Mouse (Mus musculus): ENCODE measurements around the gene Mlxipl. TPM values are rescaled to one million over a fixed set of nuclear protein-coding genes. Genes with fewer than 3 reads are reported as not detected.

The Mlxipl gene
- polyA plus RNA-seq, 1 experiment from 2014 or later, result not detected

DNA sequence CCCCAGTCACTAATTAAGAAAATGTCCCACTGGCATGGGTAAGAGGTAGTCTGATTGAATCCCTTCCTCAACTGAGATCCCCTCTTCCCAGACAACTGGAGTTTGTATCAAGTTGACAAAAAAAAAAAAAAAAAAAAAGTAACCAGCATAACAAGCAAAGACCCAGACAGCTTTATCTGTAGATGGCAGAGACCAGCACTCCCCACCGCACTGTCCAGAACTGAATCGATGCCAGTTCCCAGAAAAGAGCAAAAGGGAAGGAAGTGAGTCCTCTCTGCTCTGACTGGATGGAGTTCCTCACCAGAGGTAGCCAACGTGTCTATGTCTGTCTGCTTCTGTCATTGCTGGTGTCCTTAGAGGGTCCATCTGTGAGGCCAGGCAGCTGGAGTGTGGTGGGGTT, 55.8 kb downstream of the Mlxipl start:
- Histone ChIP-seq H3K4me3 (ENCODE audit: inconsistent target) (no peak overlapping the region), H3K36me3 (ENCODE audit: inconsistent target) (no peaks in the 10 kb centered on the region), H3K27ac (no peak overlapping the region), H3K79me2 (ENCODE audit: inconsistent target) (peaks cover 8% of the 10 kb centered on the region; the same call in 1 of the 2 replicates)
- WGBS (ENCODE audit: missing documents), result 15% methylated on average over 3 of the region's 3 CpGs

DNA sequence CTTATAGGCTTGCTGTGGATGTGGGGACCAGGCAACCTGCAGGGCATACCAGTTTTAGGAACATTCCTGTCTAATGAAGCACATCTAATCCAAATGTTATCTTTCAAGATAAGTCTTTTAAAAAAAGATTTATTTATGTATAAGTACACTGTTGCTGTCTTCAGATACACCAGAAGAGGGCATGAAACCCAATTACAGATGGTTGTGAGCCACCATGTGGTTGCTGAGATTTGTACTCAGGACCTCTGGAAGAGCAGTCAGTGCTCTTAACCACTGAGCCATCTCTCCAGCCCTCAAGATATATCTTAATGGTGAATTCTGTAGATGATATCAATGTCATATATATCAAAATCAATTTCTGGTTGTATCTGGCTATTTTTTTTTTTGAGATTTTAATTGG, 56.3 kb downstream of the Mlxipl start:
- Histone ChIP-seq H3K79me2 (ENCODE audit: inconsistent target) (peaks cover 12% of the 10 kb centered on the region; the same call in 1 of the 2 replicates), H3K36me3 (ENCODE audit: inconsistent target) (no peaks in the 10 kb centered on the region), H3K27ac (no peak overlapping the region), H3K4me3 (ENCODE audit: inconsistent target) (no peak overlapping the region)

GRCm38 (mm10) chr5:135148715-135149052, 59.0 kb downstream of the Mlxipl start:
- Histone ChIP-seq H3K4me3 (ENCODE audit: inconsistent target) (peak overlapping the region; percentile 59), H3K27ac (peak overlapping the region; percentile 83), H3K36me3 (ENCODE audit: inconsistent target) (no peaks in the 10 kb centered on the region), H3K79me2 (ENCODE audit: inconsistent target) (peaks cover 15% of the 10 kb centered on the region; the same call in 1 of the 2 replicates)
- WGBS (ENCODE audit: missing documents), result under 1% methylated on average over 13 of the region's 13 CpGs

DNA sequence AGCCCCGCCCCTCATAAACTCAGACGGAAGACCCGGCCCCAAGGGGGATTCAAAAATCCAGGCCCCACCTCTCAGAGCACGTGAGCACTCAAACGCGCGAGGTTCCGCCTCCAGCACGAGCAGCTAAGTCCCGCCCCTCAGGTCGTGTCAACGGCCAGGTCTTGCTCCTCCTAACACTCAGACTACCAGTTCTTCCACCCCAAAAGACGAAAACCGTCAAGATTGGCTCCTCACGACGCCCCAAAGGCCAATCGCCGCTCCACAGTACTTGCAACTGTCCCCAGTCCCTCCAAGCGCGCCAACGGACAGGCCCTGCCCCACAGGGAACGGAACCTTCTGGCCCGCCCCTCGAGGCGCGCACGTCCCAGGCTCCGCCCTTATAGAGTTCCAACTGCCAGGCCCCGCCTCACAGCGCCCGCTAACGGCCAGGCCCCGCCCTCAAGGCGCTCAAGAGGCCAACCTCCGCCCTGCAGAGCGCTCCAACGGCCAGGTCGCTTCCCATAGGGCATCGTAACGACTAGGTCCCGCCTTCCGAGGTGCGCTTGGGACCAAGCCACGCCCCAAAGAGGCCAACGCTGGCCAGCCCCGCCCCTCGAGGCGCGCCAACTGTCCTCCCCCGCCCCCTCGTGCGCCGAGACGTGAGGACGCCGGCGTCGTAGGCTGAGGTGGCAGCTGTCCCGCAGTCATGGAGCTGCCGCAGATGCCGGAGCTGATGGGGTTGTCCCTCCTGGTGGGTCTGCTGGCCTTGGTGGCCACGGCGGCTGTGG, 59.5 kb downstream of the Mlxipl start, which contains the start of gene Tbl2:
Gene Tbl2, plus strand, starts transcription at position 605 of the 767 bp plus-strand sequence.
- Histone ChIP-seq H3K27ac (peak within 1 kb of the TSS; percentile 83), H3K36me3 (ENCODE audit: inconsistent target) (no peaks in the 10 kb centered on the region), H3K4me3 (ENCODE audit: inconsistent target) (peak within 1 kb of the TSS; percentile 87), H3K79me2 (ENCODE audit: inconsistent target) (peaks cover 15% of the 10 kb centered on the region; the same call in 1 of the 2 replicates)
- under 1% methylated on average over 50 of the region's 63 CpGs for WGBS (ENCODE audit: missing documents)

DNA sequence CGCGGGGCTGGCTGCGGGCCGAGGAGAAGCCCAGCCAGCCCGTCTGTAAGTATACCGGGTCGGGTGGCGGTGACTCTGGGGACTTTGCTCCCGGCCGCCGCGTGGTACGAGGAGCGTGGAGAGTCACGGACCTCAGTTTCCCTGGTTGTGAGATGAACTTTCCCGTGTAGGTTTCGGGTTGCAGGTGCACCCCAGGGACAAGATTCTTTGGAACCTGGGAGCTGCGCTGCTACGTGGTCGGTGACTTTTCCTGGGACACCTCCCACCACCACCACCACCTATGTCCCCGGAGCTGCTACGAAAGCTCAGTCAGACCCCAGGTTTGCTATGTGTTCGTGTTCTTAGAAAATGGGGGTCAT, 60.1 kb downstream of the Mlxipl start:
- H3K36me3 ChIP-seq (ENCODE audit: inconsistent target), result 0 out of 2 replicates have a peak, but pooled peaks cover under 1% of the 10 kb centered on the region
- H3K4me3 ChIP-seq (ENCODE audit: inconsistent target), result peak overlapping the region; percentile 87
- H3K27ac ChIP-seq, result peak overlapping the region; percentile 27; the same call in 1 of the 2 replicates
- H3K79me2 ChIP-seq (ENCODE audit: inconsistent target), result peaks cover 15% of the 10 kb centered on the region; the same call in 1 of the 2 replicates
- under 1% methylated on average over 23 of the region's 23 CpGs for WGBS (ENCODE audit: missing documents)

GRCm38 (mm10) chr5:135156496-135156895, 66.8 kb downstream of the Mlxipl start:
- Histone ChIP-seq H3K79me2 (ENCODE audit: inconsistent target) (no peaks in the 10 kb centered on the region), H3K36me3 (ENCODE audit: inconsistent target) (peaks cover 12% of the 10 kb centered on the region; the same call in 1 of the 2 replicates), H3K4me3 (ENCODE audit: inconsistent target) (no peak overlapping the region), H3K27ac (no peak overlapping the region)
- 95% methylated on average over 4 of the region's 4 CpGs for WGBS (ENCODE audit: missing documents)

DNA sequence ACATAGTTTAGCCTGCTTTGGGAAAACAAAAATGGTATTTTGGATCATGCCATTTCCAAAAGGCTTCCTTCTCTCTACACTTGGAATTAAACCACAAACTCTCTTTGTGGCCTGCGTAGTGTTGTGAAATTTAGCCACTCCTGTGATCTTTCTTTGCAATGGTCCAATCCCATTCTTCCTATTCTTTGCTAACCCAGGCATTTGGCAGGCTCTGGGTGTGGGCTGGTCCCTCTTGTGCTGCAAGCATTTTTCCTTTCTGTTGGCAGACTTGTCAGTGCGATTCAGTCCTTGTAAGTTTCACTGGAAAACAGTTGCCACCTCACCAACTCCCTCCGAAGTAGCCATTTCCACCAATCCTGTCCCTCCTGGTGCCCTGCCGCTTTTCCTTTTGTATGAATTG, 71.5 kb downstream of the Mlxipl start:
- Histone ChIP-seq H3K36me3 (ENCODE audit: inconsistent target) (peaks cover 6% of the 10 kb centered on the region; the same call in 1 of the 2 replicates), H3K4me3 (ENCODE audit: inconsistent target) (no peak overlapping the region), H3K27ac (no peak overlapping the region), H3K79me2 (ENCODE audit: inconsistent target) (no peaks in the 10 kb centered on the region)
- WGBS (ENCODE audit: missing documents), result 71% methylated on average over 4 of the region's 4 CpGs

DNA sequence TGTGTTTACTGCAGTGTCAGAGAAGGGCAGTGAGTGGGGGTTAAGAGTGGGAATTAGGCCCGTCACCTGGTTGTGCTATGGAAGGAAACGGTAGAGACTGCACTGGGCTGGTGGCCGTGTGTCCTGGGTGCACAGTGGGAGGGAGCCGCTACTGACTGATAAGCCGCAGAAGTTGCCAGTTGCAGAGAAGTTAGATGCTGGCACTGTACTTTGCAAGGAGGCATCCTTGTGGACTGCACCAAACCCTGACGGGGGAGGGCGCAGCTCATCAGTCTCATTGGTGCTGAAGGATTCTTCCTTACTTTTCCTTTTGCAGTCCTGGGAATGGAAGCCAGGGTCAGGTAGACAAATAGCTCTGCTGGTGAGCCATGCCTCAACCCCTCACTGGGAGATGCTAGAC, 72.0 kb downstream of the Mlxipl start:
- Histone ChIP-seq H3K4me3 (ENCODE audit: inconsistent target) (no peak overlapping the region), H3K27ac (no peak overlapping the region), H3K36me3 (ENCODE audit: inconsistent target) (peaks cover 1% of the 10 kb centered on the region; the same call in 1 of the 2 replicates), H3K79me2 (ENCODE audit: inconsistent target) (no peaks in the 10 kb centered on the region)
- WGBS (ENCODE audit: missing documents), result 96% methylated on average over 7 of the region's 7 CpGs

GRCm38 (mm10) chr5:135162361-135162760, 72.7 kb downstream of the Mlxipl start:
- 94% methylated on average over 8 of the region's 8 CpGs for WGBS (ENCODE audit: missing documents)
- H3K36me3 ChIP-seq (ENCODE audit: inconsistent target), result no peaks in the 10 kb centered on the region
- no peak overlapping the region for H3K27ac ChIP-seq
- no peak overlapping the region for H3K4me3 ChIP-seq (ENCODE audit: inconsistent target)
- no peaks in the 10 kb centered on the region for H3K79me2 ChIP-seq (ENCODE audit: inconsistent target)

DNA sequence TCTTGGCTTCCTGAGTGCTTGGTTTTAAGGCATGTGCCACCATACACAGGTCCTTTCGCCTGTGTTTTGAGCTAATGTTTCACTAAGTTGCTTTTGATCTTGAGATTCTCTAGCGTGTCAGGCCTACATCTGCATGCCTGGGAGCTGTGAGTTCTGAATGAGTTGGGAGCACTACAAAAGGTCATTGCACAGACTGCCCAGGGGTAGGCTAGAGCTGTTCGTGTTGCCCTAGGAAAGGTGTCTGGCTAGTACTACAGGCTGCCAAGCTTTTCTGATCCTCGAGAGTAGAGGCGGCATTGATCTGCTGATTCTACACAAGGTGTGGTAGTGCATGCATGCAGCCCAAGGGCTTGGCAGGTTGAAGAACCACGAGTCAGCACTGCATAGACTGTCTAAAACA, 73.1 kb downstream of the Mlxipl start:
- Histone ChIP-seq H3K27ac (no peak overlapping the region), H3K36me3 (ENCODE audit: inconsistent target) (no peaks in the 10 kb centered on the region), H3K4me3 (ENCODE audit: inconsistent target) (no peak overlapping the region), H3K79me2 (ENCODE audit: inconsistent target) (no peaks in the 10 kb centered on the region)
- 90% methylated on average over 6 of the region's 6 CpGs for WGBS (ENCODE audit: missing documents)

DNA sequence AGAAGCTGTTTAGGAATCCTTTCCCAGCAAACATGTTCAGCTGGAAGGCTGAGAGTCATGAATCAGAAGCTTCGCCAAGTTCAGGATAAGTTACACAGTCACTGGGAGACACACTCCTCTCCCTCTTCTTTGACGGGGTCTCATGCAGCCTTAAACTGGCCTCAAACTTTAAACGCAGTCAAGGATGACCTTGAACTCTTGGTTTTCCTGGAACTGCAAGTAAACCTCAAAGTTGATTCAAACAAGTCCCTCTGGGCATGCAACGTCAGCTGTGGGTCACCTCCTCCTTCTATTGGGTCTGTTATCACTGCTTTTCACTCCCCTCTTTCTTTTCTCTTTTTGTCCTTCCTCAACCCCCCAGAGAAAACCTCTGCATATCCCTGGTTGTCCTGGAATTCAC, 77.2 kb downstream of the Mlxipl start:
- Histone ChIP-seq H3K4me3 (ENCODE audit: inconsistent target) (no peak overlapping the region), H3K27ac (no peak overlapping the region), H3K79me2 (ENCODE audit: inconsistent target) (peaks cover 30% of the 10 kb centered on the region), H3K36me3 (ENCODE audit: inconsistent target) (peaks cover 7% of the 10 kb centered on the region; the same call in 1 of the 2 replicates)
- WGBS (ENCODE audit: missing documents), result 100% methylated on average over 4 of the region's 4 CpGs

- H3K27ac ChIP-seq, result peak overlapping the region; percentile 46; the same call in 1 of the 2 replicates
- WGBS (ENCODE audit: missing documents), result 97% methylated on average over 4 of the region's 4 CpGs
- peaks cover 36% of the 10 kb centered on the region for H3K79me2 ChIP-seq (ENCODE audit: inconsistent target)
- peaks cover 13% of the 10 kb centered on the region; the same call in 1 of the 2 replicates for H3K36me3 ChIP-seq (ENCODE audit: inconsistent target)
- no peak overlapping the region for H3K4me3 ChIP-seq (ENCODE audit: inconsistent target)
Measured at GRCm38 (mm10) chr5:135167469-135167868, 77.8 kb downstream of the Mlxipl start.

GRCm38 (mm10) chr5:135168063-135169062, 78.7 kb downstream of the Mlxipl start, which contains the start of gene Bcl7b:
Bcl7b (plus strand) TSS chr5:135168283.
- H3K4me3 ChIP-seq (ENCODE audit: inconsistent target), result peak within 1 kb of the TSS; percentile 67
- WGBS (ENCODE audit: missing documents), result 3% methylated on average over 95 of the region's 95 CpGs
- peaks cover 45% of the 10 kb centered on the region for H3K79me2 ChIP-seq (ENCODE audit: inconsistent target)

DNA sequence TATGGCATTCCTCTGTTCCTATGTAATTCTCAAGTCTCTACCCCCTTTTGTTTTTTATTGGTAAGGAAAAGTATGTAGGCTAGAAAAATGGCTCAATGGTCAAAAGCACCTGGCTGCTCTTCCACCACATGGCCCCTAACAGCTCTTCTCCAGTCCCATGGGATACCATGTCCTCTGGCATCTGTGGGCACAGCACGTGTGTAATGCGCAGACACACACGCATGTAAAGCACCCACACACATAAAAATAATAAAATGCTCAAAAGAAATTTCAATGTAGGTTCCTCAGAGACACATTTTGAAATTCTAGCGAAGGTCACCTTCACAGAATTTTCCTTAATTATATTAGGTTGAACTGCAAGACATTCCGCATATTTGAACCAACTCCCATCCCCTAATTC, 79.8 kb downstream of the Mlxipl start:
- Histone ChIP-seq H3K36me3 (ENCODE audit: inconsistent target) (peaks cover 33% of the 10 kb centered on the region; the same call in 1 of the 2 replicates), H3K4me3 (ENCODE audit: inconsistent target) (peak overlapping the region; percentile 67), H3K27ac (peak overlapping the region; percentile 82), H3K79me2 (ENCODE audit: inconsistent target) (peaks cover 56% of the 10 kb centered on the region)
- 89% methylated on average over 5 of the region's 5 CpGs for WGBS (ENCODE audit: missing documents)

More at GRCm38 (mm10) chr5:135168063-135169062, 78.7 kb downstream of the Mlxipl start, which contains the start of gene Bcl7b:
- Histone ChIP-seq H3K27ac (peak within 1 kb of the TSS; percentile 82), H3K36me3 (ENCODE audit: inconsistent target) (peaks cover 22% of the 10 kb centered on the region; the same call in 1 of the 2 replicates)
